Mouse (Mus musculus) heart, postnatal 0 days (tissue): Measurements from ENCODE around the gene Wdr91. TPM values are rescaled to one million over a fixed set of nuclear protein-coding genes. Genes with fewer than 3 reads are reported as not detected.

ENCODE experiments used
- ATAC-seq: fragments of 200-750 bp; cut with Nextera tagmentation; 2 replicates; pipeline ENCODE4 v1.8.0; 2017; ENCODE audit warnings: low read depth, moderate number of reproducible peaks, moderate library complexity; ENCODE audit not compliant: insufficient read depth
- DNase-seq: peaks from one replicate; pipeline ENCODE4 v3.0.0-alpha.2; 2016; ENCODE audit warnings: low spot score
- H3K27ac ChIP-seq: fragments of 300-500 bp; sonication (generic); 2 replicates; pipeline ENCODE4 v1.5.1; 2014; ENCODE audit warnings: low read depth, mild to moderate bottlenecking
- H3K27me3 ChIP-seq: fragments of 300-500 bp; sonication (generic); 2 replicates; pipeline ENCODE4 v1.6.1; 2014; ENCODE audit warnings: low read length, mixed read lengths; ENCODE audit not compliant: control insufficient read depth, insufficient read depth
- H3K36me3 ChIP-seq: fragments of 300-500 bp; sonication (generic); replicated peaks from 2 replicates; pipeline ENCODE4 v1.6.1; 2014; ENCODE audit warnings: low read length, mixed read lengths; ENCODE audit not compliant: control insufficient read depth, insufficient read depth
- H3K4me1 ChIP-seq: fragments of 300-500 bp; sonication (generic); 2 replicates; pipeline ENCODE4 v1.6.1; 2014; ENCODE audit warnings: antibody characterized with exemption; ENCODE audit not compliant: control insufficient read depth, insufficient read depth
- H3K4me2 ChIP-seq: fragments of 300-500 bp; sonication (generic); 2 replicates; pipeline ENCODE4 v1.6.1; 2014; ENCODE audit warnings: low read depth, mild to moderate bottlenecking, low read length, moderate library complexity
- H3K4me3 ChIP-seq: fragments of 300-500 bp; sonication (generic); 2 replicates; pipeline ENCODE4 v1.5.1; 2014; ENCODE audit warnings: low read depth, low read length
- H3K9ac ChIP-seq: fragments of 300-500 bp; sonication (generic); replicated peaks from 2 replicates; pipeline ENCODE4 v1.6.1; 2014; ENCODE audit warnings: low read depth, low read length, mixed read lengths
- H3K9me3 ChIP-seq: fragments of 300-500 bp; sonication (generic); replicated peaks from 2 replicates; pipeline ENCODE4 v1.6.1; 2016; ENCODE audit warnings: low read length; ENCODE audit not compliant: control insufficient read depth
- CTCF ChIP-seq: IDR thresholded peaks from 2 replicates; pipeline ENCODE4 v1.5.1; 2016; ENCODE audit warnings: antibody characterized with exemption, control low read depth, low read depth
- EP300 ChIP-seq: IDR thresholded peaks from 2 replicates; pipeline ENCODE4 v1.6.1; 2016; ENCODE audit warnings: antibody characterized with exemption, low read depth
- WGBS: fragments of 180-500 bp; shearing (Covaris S2); extraction: QIAGEN DNeasy Blood & Tissue Kit; methylation state at CpG from one replicate; pipeline ENCODE4 v1.1.7; 2014; 5-methylcytosine and 5-hydroxymethylcytosine counted together
- polyA plus RNA-seq: library from polyadenylated mRNA; unstranded; fragments of >200 nt; fragmentation: Nextera tagmentation; extraction: Ambion mirVana; gene quantifications from 2 replicates; pipeline ENCODE4 v1.2.1, GENCODE M21; 2015
- total RNA-seq: library from RNA; depleted of rRNA; stranded (reverse); fragments of >200 nt; gene quantifications from 2 replicates; pipeline ENCODE4 v1.2.3, GENCODE M21; 2014; ENCODE audit warnings: low replicate concordance

The Wdr91 gene
- total and polyA plus RNA-seq, 2 experiments from 2014 or later: 8.6 to 25.2 TPM

DNA sequence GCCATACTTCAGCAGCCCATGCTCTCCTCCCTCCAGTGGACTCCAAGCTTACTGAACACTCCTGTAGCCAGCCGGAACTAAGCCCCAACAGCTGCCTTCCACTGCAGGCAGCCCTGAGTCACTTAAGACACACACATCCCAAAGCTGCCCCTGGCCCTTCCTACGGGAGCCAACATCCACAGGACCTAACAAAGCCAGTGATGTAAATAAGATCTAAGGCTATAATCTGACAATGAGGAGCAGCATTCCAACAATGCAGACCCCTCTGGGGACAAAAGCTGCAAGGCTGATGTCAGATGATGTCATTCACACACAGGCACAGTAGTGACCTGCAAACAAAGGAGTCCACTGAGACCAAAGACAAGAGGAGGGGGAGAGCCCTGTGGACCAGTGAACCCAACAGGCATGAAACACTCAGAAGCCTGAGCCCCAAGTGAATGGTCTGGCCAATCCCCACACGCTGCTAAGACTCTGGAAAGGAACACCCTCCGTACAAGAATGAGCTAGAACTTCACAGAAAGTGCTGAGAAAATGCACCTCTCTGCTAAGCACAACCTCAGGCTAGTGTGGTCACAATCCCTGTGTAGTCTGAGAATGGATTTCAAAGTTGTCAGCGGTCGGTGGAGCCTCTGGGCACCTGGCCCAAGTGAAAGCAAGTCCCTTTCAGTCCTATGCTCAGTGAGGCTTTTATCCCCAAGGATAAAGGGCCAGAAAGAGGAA, 23.4 kb downstream of the Wdr91 start:
- ATAC-seq: peak; percentile 22; the same call in 1 of the 2 replicates
- H3K4me3 ChIP-seq: no peak overlapping the region
- peaks cover 86% of the 10 kb centered on the region for H3K36me3 ChIP-seq
- WGBS: 63% methylated on average over 6 of the region's 6 CpGs
- H3K27ac ChIP-seq: no peak overlapping the region
- no peak overlapping the region for H3K4me2 ChIP-seq
- H3K9me3 ChIP-seq: no peaks in the 10 kb centered on the region
- TF ChIP-seq CTCF: no peak
- no peak for TF ChIP-seq EP300
- H3K27me3 ChIP-seq: no peaks in the 10 kb centered on the region
- DNase-seq: no peak
- H3K9ac ChIP-seq: no peak overlapping the region
- no peaks in the 10 kb centered on the region for H3K4me1 ChIP-seq

DNA sequence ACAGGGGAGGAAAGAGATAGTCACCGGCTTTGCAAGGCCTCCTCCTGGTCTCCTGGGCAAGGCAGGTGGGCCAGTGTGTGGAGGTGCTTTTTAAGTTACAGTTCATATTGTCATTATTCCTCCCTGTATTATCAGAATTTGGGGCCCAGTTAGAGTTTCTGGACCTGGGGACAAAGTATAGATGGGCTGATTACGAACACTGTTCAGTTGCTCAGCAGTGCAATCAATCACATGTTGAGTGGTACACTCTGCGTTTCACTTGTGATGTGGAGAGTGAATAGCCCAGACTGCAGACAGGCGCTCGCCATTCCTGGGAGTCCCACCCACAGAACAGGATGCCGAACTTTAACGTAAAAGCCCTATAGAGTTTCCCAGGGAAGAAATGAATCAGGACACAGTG, 26.0 kb downstream of the Wdr91 start:
- ATAC-seq (no peak), DNase-seq (no peak)
- Histone ChIP-seq H3K36me3 (peaks cover 78% of the 10 kb centered on the region), H3K27ac (no peak overlapping the region), H3K4me3 (no peak overlapping the region), H3K4me2 (no peak overlapping the region), H3K4me1 (no peaks in the 10 kb centered on the region), H3K9ac (no peak overlapping the region), H3K9me3 (no peaks in the 10 kb centered on the region), H3K27me3 (no peaks in the 10 kb centered on the region)
- WGBS: 81% methylated on average over 7 of the region's 7 CpGs
- no peak for TF ChIP-seq CTCF
- TF ChIP-seq EP300: no peak

DNA sequence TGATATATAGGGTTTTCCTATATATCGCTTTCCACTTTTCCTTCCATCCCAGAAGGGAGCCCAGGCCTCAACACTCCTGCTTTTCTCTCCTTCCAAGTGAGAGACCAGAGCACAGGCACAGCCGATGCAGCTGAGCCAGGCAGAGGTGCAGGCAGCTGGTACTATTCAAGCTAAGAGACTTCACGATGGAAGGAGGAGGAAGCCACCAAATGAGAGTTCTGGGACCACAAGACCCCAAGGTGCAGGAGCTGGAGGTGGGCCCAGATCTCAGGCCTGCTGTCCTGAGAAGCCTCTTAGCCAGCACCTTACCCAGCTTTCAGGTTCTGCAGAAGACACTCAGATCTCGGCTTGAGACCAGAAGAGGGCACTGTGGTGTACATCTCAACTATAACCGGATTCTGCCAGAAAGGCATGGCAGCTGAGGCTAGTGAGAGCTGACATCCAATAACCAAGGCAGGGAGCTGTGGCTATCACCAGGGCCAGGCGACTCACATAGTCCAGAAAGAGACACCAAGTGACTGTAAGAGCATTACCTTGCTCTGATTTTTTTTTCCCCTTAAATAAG, 30.7 kb downstream of the Wdr91 start:
- H3K36me3 ChIP-seq: peaks cover 35% of the 10 kb centered on the region
- DNase-seq: no peak

DNA sequence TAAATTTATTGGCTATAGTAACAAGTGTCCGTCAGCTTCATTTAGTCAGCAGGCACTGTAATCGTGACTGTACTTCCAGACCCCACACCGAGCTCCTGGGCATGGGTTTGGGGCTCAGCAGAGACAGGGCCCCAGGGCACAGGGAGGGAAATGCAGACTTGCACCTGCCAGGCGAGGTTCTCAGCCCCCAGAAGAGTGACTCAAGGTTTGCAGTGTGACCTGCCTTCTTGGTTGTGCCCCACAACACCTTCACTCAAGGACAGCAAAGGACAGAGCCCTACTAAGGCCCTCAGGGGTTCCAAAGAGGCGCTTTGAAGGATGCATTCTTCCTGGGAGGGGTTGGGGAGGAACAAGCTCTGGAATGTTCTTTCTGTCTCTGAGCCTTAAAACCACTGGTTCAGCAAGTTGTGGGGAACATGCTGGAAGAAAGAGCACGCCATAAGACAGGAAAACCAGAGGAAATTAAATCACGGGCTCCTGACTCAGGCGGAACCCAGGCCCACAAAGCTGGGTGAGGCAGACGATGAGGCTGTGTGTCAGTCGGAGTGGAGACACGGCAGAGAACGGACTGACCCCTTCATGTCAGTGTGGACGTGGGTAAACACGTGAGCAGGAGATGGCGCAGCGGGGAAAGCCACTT, 31.5 kb downstream of the Wdr91 start:
- H3K27ac ChIP-seq: no peak overlapping the region
- peaks cover 25% of the 10 kb centered on the region for H3K4me1 ChIP-seq
- H3K27me3 ChIP-seq: no peaks in the 10 kb centered on the region
- H3K36me3 ChIP-seq: peaks cover 27% of the 10 kb centered on the region
- no peak overlapping the region for H3K4me2 ChIP-seq
- TF ChIP-seq CTCF (no peak), EP300 (no peak)
- H3K9me3 ChIP-seq: no peaks in the 10 kb centered on the region
- ATAC-seq: no peak
- H3K9ac ChIP-seq: no peak overlapping the region
- no peak overlapping the region for H3K4me3 ChIP-seq
- WGBS: 84% methylated on average over 16 of the region's 16 CpGs
- DNase-seq: no peak

More for the DNA sequence above, 30.7 kb downstream of the Wdr91 start:
- H3K27ac ChIP-seq: no peak overlapping the region
- no peaks in the 10 kb centered on the region for H3K9me3 ChIP-seq
- H3K4me2 ChIP-seq: no peak overlapping the region
- no peaks in the 10 kb centered on the region for H3K27me3 ChIP-seq
- H3K4me3 ChIP-seq: no peak overlapping the region
- 56% methylated on average over 6 of the region's 6 CpGs for WGBS
- TF ChIP-seq EP300 (no peak), CTCF (peak; percentile 54)
- peaks cover 25% of the 10 kb centered on the region for H3K4me1 ChIP-seq
- no peak for ATAC-seq
- H3K9ac ChIP-seq: no peak overlapping the region

DNA sequence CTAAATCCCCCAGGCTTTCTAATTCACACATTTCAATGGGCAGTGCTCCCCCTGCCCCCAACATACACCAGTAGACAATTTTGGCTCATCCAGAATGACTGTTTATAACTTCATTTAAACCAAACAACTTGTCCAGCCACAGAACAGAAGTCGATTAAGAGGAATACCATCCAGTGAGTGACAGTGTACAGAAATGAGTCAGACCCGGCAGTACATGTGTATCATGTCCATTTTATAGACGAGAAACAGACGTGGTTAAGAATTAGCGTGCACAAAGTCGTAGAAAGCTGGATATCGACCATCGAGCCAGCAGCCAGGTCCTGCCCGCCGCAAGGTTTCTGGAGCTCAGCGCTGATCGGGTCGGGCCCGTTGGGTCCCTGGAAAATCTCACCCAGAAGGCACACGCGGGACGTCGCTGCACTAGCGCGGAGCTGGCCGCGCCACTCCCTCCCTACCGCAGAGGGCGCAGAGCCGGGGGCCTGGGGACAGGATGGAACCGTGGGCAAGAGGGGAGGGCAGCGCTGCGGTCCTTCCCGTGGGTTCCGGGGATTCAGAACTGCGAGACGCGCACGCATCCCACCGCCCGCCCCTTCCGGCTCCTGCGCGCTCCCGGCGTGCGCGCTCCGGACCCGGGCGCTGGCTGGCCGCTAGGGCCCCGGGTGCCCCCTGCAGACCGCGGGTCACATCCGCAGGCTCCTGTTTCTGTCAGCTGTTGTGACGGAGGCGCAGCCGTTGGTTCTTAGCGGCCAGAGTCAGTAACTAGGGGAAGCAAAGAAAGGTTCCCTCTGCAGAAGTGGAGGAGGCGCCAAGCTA, 33.0 kb downstream of the Wdr91 start, which contains the start of gene Cyren:
Cyren (minus strand) TSS at position 552 of the 813 bp plus-strand sequence.
- H3K4me2 ChIP-seq: peak within 1 kb of the TSS; percentile 69
- peak; percentile 48 for TF ChIP-seq CTCF
- TF ChIP-seq EP300: peak; percentile 54; the same call in 1 of the 2 replicates
- H3K27ac ChIP-seq: peak within 1 kb of the TSS; percentile 95
- DNase-seq (peak; percentile 94), ATAC-seq (peak; percentile 90)
- H3K4me1 ChIP-seq: peaks cover 25% of the 10 kb centered on the region
- peak within 1 kb of the TSS; percentile 77 for H3K4me3 ChIP-seq
- peaks cover 20% of the 10 kb centered on the region for H3K36me3 ChIP-seq
- H3K27me3 ChIP-seq: no peaks in the 10 kb centered on the region
- no peaks in the 10 kb centered on the region for H3K9me3 ChIP-seq
- WGBS: under 1% methylated on average over 56 of the region's 56 CpGs
- H3K9ac ChIP-seq: peak within 1 kb of the TSS; percentile 78
